Mouse (Mus musculus) forebrain, embryonic 16.5 days (tissue): ENCODE data around the gene Rho. TPM values are rescaled to one million over a fixed set of nuclear protein-coding genes. Genes with fewer than 3 reads are reported as not detected.

Experiments used
- ATAC-seq: fragments of 200-750 bp; cut with Nextera tagmentation; 2 replicates; pipeline ENCODE4 v1.8.0; 2017; ENCODE audit warnings: mild to moderate bottlenecking, moderate library complexity
- H3K27ac ChIP-seq: fragments of 300-500 bp; sonication (generic); 2 replicates; pipeline ENCODE4 v1.5.1; 2014; ENCODE audit warnings: low read length, control low read depth
- H3K27me3 ChIP-seq: fragments of 300-500 bp; sonication (generic); replicated peaks from 2 replicates; pipeline ENCODE4 v1.6.1; 2014; ENCODE audit warnings: low read length; ENCODE audit not compliant: control insufficient read depth, insufficient read depth
- H3K36me3 ChIP-seq: fragments of 300-500 bp; sonication (generic); 2 replicates; pipeline ENCODE4 v1.6.1; 2014; ENCODE audit not compliant: control insufficient read depth, insufficient read depth
- H3K4me1 ChIP-seq: fragments of 300-500 bp; sonication (generic); replicated peaks from 2 replicates; pipeline ENCODE4 v1.6.1; 2014; ENCODE audit warnings: low read length; ENCODE audit not compliant: control insufficient read depth, insufficient read depth
- H3K4me2 ChIP-seq: fragments of 300-500 bp; sonication (generic); 2 replicates; pipeline ENCODE4 v1.6.1; 2014; ENCODE audit warnings: mild to moderate bottlenecking, low read length, control low read depth
- H3K4me3 ChIP-seq: fragments of 300-500 bp; sonication (generic); replicated peaks from 2 replicates; pipeline ENCODE4 v1.5.1; 2014; ENCODE audit warnings: mild to moderate bottlenecking, low read length, control low read depth
- H3K9ac ChIP-seq: fragments of 300-500 bp; sonication (generic); replicated peaks from 2 replicates; pipeline ENCODE4 v1.6.1; 2014; ENCODE audit warnings: low read depth, low read length, control low read depth
- H3K9me3 ChIP-seq: fragments of 300-500 bp; sonication (generic); 2 replicates; pipeline ENCODE4 v1.6.1; 2016; ENCODE audit warnings: low read length; ENCODE audit not compliant: control insufficient read depth
- WGBS: fragments of 180-500 bp; shearing (Covaris S2); extraction: QIAGEN DNeasy Blood & Tissue Kit; methylation state at CpG from one replicate; pipeline ENCODE4 v1.1.7; 2014; 5-methylcytosine and 5-hydroxymethylcytosine counted together
- polyA plus RNA-seq: library from polyadenylated mRNA; unstranded; fragments of >200 nt; fragmentation: Nextera tagmentation; extraction: Ambion mirVana; gene quantifications from 2 replicates; pipeline ENCODE4 v1.2.1, GENCODE M21; 2015

Rho gene
- polyA plus RNA-seq, 1 experiment from 2014 or later = 0.15 TPM

GRCm38 (mm10) chr6:115897926-115898520 is 33.5 kb upstream of the Rho start:
- Histone ChIP-seq H3K9ac (no peak overlapping the region), H3K36me3 (no peaks in the 10 kb centered on the region), H3K27me3 (no peaks in the 10 kb centered on the region), H3K9me3 (no peaks in the 10 kb centered on the region), H3K4me1 (peaks cover 2% of the 10 kb centered on the region; the same call in 1 of the 2 replicates), H3K27ac (no peak overlapping the region), H3K4me3 (no peak overlapping the region), H3K4me2 (no peak overlapping the region)
- ATAC-seq = no peak
- 80% methylated on average over 7 of the region's 7 CpGs for WGBS

- no peaks in the 10 kb centered on the region for H3K36me3 ChIP-seq
- no peaks in the 10 kb centered on the region for H3K27me3 ChIP-seq
- no peak overlapping the region for H3K4me2 ChIP-seq
- H3K9me3 ChIP-seq = no peaks in the 10 kb centered on the region
- peaks cover 2% of the 10 kb centered on the region; the same call in 1 of the 2 replicates for H3K4me1 ChIP-seq
- H3K4me3 ChIP-seq = no peak overlapping the region
- H3K27ac ChIP-seq = no peak overlapping the region
- no peak overlapping the region for H3K9ac ChIP-seq
- WGBS = 19% methylated on average over 3 of the region's 3 CpGs
- ATAC-seq = peak; percentile 88
Measured at GRCm38 (mm10) chr6:115901062-115901461, 30.5 kb upstream of the Rho start.

- no peak; the same call in 1 of the 2 replicates for ATAC-seq
- no peaks in the 10 kb centered on the region for H3K27me3 ChIP-seq
- H3K36me3 ChIP-seq = no peaks in the 10 kb centered on the region
- peaks cover 2% of the 10 kb centered on the region; the same call in 1 of the 2 replicates for H3K4me1 ChIP-seq
- H3K9me3 ChIP-seq = no peaks in the 10 kb centered on the region
- WGBS = 76% methylated on average over 8 of the region's 8 CpGs
- no peak overlapping the region for H3K9ac ChIP-seq
- H3K4me3 ChIP-seq = no peak overlapping the region
- no peak overlapping the region for H3K27ac ChIP-seq
- no peak overlapping the region for H3K4me2 ChIP-seq
Measured at GRCm38 (mm10) chr6:115901489-115901931, 30.0 kb upstream of the Rho start.

- Histone ChIP-seq H3K9ac (no peak overlapping the region), H3K4me1 (peaks cover 2% of the 10 kb centered on the region; the same call in 1 of the 2 replicates), H3K4me3 (no peak overlapping the region), H3K36me3 (no peaks in the 10 kb centered on the region; the same call in 1 of the 2 replicates), H3K4me2 (no peak overlapping the region), H3K9me3 (no peaks in the 10 kb centered on the region), H3K27ac (no peak overlapping the region), H3K27me3 (no peaks in the 10 kb centered on the region)
- no peak for ATAC-seq
- WGBS = 67% methylated on average over 3 of the region's 3 CpGs
Measured at GRCm38 (mm10) chr6:115902545-115902944, 29.0 kb upstream of the Rho start.

GRCm38 (mm10) chr6:115905568-115905967 is 26.0 kb upstream of the Rho start:
- Histone ChIP-seq H3K4me3 (no peak overlapping the region), H3K9ac (no peak overlapping the region), H3K9me3 (no peaks in the 10 kb centered on the region), H3K27ac (no peak overlapping the region), H3K4me2 (no peak overlapping the region), H3K27me3 (no peaks in the 10 kb centered on the region), H3K36me3 (no peaks in the 10 kb centered on the region; the same call in 1 of the 2 replicates), H3K4me1 (peaks cover 2% of the 10 kb centered on the region; the same call in 1 of the 2 replicates)
- WGBS = 94% methylated on average over 6 of the region's 6 CpGs
- ATAC-seq = no peak

GRCm38 (mm10) chr6:115906455-115906854 is 25.1 kb upstream of the Rho start:
- ATAC-seq = no peak
- WGBS = 67% methylated on average over 1 of the region's 1 CpGs
- H3K9me3 ChIP-seq = no peaks in the 10 kb centered on the region
- no peak overlapping the region for H3K4me2 ChIP-seq
- H3K4me3 ChIP-seq = no peak overlapping the region
- no peak overlapping the region for H3K9ac ChIP-seq
- H3K4me1 ChIP-seq = peaks cover 2% of the 10 kb centered on the region; the same call in 1 of the 2 replicates
- H3K27me3 ChIP-seq = no peaks in the 10 kb centered on the region
- H3K36me3 ChIP-seq = no peaks in the 10 kb centered on the region; the same call in 1 of the 2 replicates
- no peak overlapping the region for H3K27ac ChIP-seq

- no peak for ATAC-seq
- H3K4me3 ChIP-seq = no peak overlapping the region
- no peaks in the 10 kb centered on the region; the same call in 1 of the 2 replicates for H3K36me3 ChIP-seq
- no peaks in the 10 kb centered on the region for H3K9me3 ChIP-seq
- 79% methylated on average over 2 of the region's 2 CpGs for WGBS
- no peak overlapping the region for H3K4me2 ChIP-seq
- no peaks in the 10 kb centered on the region for H3K27me3 ChIP-seq
- no peak overlapping the region for H3K27ac ChIP-seq
- no peaks in the 10 kb centered on the region; the same call in 1 of the 2 replicates for H3K4me1 ChIP-seq
- H3K9ac ChIP-seq = no peak overlapping the region
Measured at GRCm38 (mm10) chr6:115906871-115907270, 24.7 kb upstream of the Rho start.

GRCm38 (mm10) chr6:115908421-115908982 is 23.0 kb upstream of the Rho start:
- WGBS = 52% methylated on average over 6 of the region's 6 CpGs

GRCm38 (mm10) chr6:115909052-115909451 is 22.5 kb upstream of the Rho start:
- no peak overlapping the region for H3K4me2 ChIP-seq
- ATAC-seq = no peak
- no peaks in the 10 kb centered on the region; the same call in 1 of the 2 replicates for H3K36me3 ChIP-seq
- H3K9me3 ChIP-seq = no peaks in the 10 kb centered on the region
- peak overlapping the region; percentile 21; the same call in 1 of the 2 replicates for H3K27ac ChIP-seq
- no peak overlapping the region for H3K4me3 ChIP-seq
- no peaks in the 10 kb centered on the region for H3K27me3 ChIP-seq
- peaks cover 15% of the 10 kb centered on the region for H3K4me1 ChIP-seq
- no peak overlapping the region for H3K9ac ChIP-seq
- 75% methylated on average over 3 of the region's 3 CpGs for WGBS

More at GRCm38 (mm10) chr6:115908421-115908982, 23.0 kb upstream of the Rho start:
- no peak overlapping the region for H3K4me2 ChIP-seq
- H3K4me3 ChIP-seq = no peak overlapping the region
- no peaks in the 10 kb centered on the region; the same call in 1 of the 2 replicates for H3K36me3 ChIP-seq
- peaks cover 9% of the 10 kb centered on the region for H3K4me1 ChIP-seq
- no peak overlapping the region for H3K27ac ChIP-seq
- H3K9ac ChIP-seq = no peak overlapping the region
- ATAC-seq = no peak
- H3K27me3 ChIP-seq = no peaks in the 10 kb centered on the region
- no peaks in the 10 kb centered on the region for H3K9me3 ChIP-seq
